Mouse (Mus musculus) neural tube, embryonic 13.5 days (tissue): ENCODE data around the gene Cygb. TPM values are rescaled to one million over a fixed set of nuclear protein-coding genes. Genes with fewer than 3 reads are reported as not detected.

ENCODE experiments used
- ATAC-seq: fragments of 200-750 bp; cut with Nextera tagmentation; 2 replicates; pipeline ENCODE4 v1.8.0; 2017; ENCODE audit warnings: low read depth, mild to moderate bottlenecking, moderate TSS enrichment, moderate library complexity
- H3K27ac ChIP-seq: fragments of 300-500 bp; sonication (generic); replicated peaks from 2 replicates; pipeline ENCODE4 v1.5.1; 2015; ENCODE audit warnings: moderate library complexity, mild to moderate bottlenecking, inconsistent platforms
- H3K27me3 ChIP-seq: fragments of 300-500 bp; sonication (generic); 2 replicates; pipeline ENCODE4 v1.6.1; 2015; ENCODE audit warnings: mild to moderate bottlenecking, inconsistent platforms
- H3K36me3 ChIP-seq: fragments of 300-500 bp; sonication (generic); 2 replicates; pipeline ENCODE4 v1.6.1; 2015; ENCODE audit warnings: mild to moderate bottlenecking, inconsistent platforms
- H3K4me1 ChIP-seq: fragments of 300-500 bp; sonication (generic); replicated peaks from 2 replicates; pipeline ENCODE4 v1.6.1; 2015; ENCODE audit warnings: inconsistent platforms
- H3K4me2 ChIP-seq: fragments of 300-500 bp; sonication (generic); 2 replicates; pipeline ENCODE4 v1.6.1; 2015; ENCODE audit warnings: inconsistent platforms, mild to moderate bottlenecking, moderate library complexity
- H3K4me3 ChIP-seq: fragments of 300-500 bp; sonication (generic); 2 replicates; pipeline ENCODE4 v1.5.1; 2015; ENCODE audit warnings: mild to moderate bottlenecking, inconsistent platforms
- H3K9ac ChIP-seq: fragments of 300-500 bp; sonication (generic); 2 replicates; pipeline ENCODE4 v1.6.1; 2015; ENCODE audit warnings: moderate library complexity, mild to moderate bottlenecking, inconsistent platforms
- H3K9me3 ChIP-seq: fragments of 300-500 bp; sonication (generic); 2 replicates; pipeline ENCODE4 v1.6.1; 2016; ENCODE audit warnings: inconsistent platforms
- WGBS: fragments of 180-500 bp; shearing (Covaris S2); methylation state at CpG from one replicate; pipeline ENCODE4 v1.1.7; 2015; 5-methylcytosine and 5-hydroxymethylcytosine counted together
- polyA plus RNA-seq: library from polyadenylated mRNA; unstranded; fragments of >200 nt; fragmentation: Nextera tagmentation; extraction: Ambion mirVana; gene quantifications from 2 replicates; pipeline ENCODE4 v1.2.1, GENCODE M21; 2015

The Cygb gene
- polyA plus RNA-seq, 1 experiment from 2014 or later, result 17.2 TPM

- Histone ChIP-seq H3K4me1 (peaks cover 57% of the 10 kb centered on the region), H3K36me3 (0 out of 2 replicates have a peak, but pooled peaks cover 8% of the 10 kb centered on the region), H3K27ac (no peak overlapping the region), H3K9ac (no peak overlapping the region), H3K4me3 (no peak overlapping the region), H3K9me3 (no peaks in the 10 kb centered on the region), H3K4me2 (no peak overlapping the region), H3K27me3 (peaks cover 50% of the 10 kb centered on the region)
- WGBS, result 84% methylated on average over 8 of the region's 8 CpGs
- no peak for ATAC-seq
These were observed 3.3 kb downstream of the Cygb start for GRCm38 (mm10) chr11:116650811-116651210.

GRCm38 (mm10) chr11:116649711-116650337, 4.3 kb downstream of the Cygb start:
- H3K4me2 ChIP-seq, result no peak overlapping the region
- no peak overlapping the region for H3K27ac ChIP-seq
- H3K4me1 ChIP-seq, result peaks cover 57% of the 10 kb centered on the region
- WGBS, result 86% methylated on average over 13 of the region's 13 CpGs
- 0 out of 2 replicates have a peak, but pooled peaks cover 8% of the 10 kb centered on the region for H3K36me3 ChIP-seq
- no peak overlapping the region for H3K9ac ChIP-seq
- H3K4me3 ChIP-seq, result no peak overlapping the region
- no peak for ATAC-seq
- H3K27me3 ChIP-seq, result peaks cover 44% of the 10 kb centered on the region
- H3K9me3 ChIP-seq, result no peaks in the 10 kb centered on the region

- Histone ChIP-seq H3K36me3 (0 out of 2 replicates have a peak, but pooled peaks cover 8% of the 10 kb centered on the region), H3K4me1 (peaks cover 57% of the 10 kb centered on the region), H3K4me3 (no peak overlapping the region), H3K4me2 (no peak overlapping the region), H3K9me3 (no peaks in the 10 kb centered on the region), H3K9ac (0 out of 2 replicates have a peak overlapping the region, but pooled peaks have one; percentile 13), H3K27ac (no peak overlapping the region), H3K27me3 (peaks cover 36% of the 10 kb centered on the region)
- 73% methylated on average over 10 of the region's 10 CpGs for WGBS
- no peak for ATAC-seq
These were observed 5.1 kb downstream of the Cygb start for GRCm38 (mm10) chr11:116648976-116649375.

- H3K4me2 ChIP-seq, result no peak overlapping the region
- H3K9ac ChIP-seq, result 0 out of 2 replicates have a peak overlapping the region, but pooled peaks have one; percentile 13
- H3K36me3 ChIP-seq, result 0 out of 2 replicates have a peak, but pooled peaks cover 8% of the 10 kb centered on the region
- H3K4me3 ChIP-seq, result no peak overlapping the region
- peaks cover 58% of the 10 kb centered on the region for H3K4me1 ChIP-seq
- ATAC-seq, result no peak
- peaks cover 36% of the 10 kb centered on the region for H3K27me3 ChIP-seq
- WGBS, result 62% methylated on average over 18 of the region's 18 CpGs
- no peak overlapping the region for H3K27ac ChIP-seq
- no peaks in the 10 kb centered on the region for H3K9me3 ChIP-seq
These were observed 5.7 kb downstream of the Cygb start for GRCm38 (mm10) chr11:116648213-116648921.

- peaks cover 55% of the 10 kb centered on the region for H3K4me1 ChIP-seq
- ATAC-seq, result no peak
- no peak overlapping the region for H3K27ac ChIP-seq
- H3K4me3 ChIP-seq, result no peak overlapping the region
- 66% methylated on average over 11 of the region's 11 CpGs for WGBS
- 0 out of 2 replicates have a peak, but pooled peaks cover 8% of the 10 kb centered on the region for H3K36me3 ChIP-seq
- no peaks in the 10 kb centered on the region for H3K9me3 ChIP-seq
- peaks cover 30% of the 10 kb centered on the region for H3K27me3 ChIP-seq
- H3K4me2 ChIP-seq, result no peak overlapping the region
- peak overlapping the region; percentile 34; the same call in 1 of the 2 replicates for H3K9ac ChIP-seq
These were observed 6.6 kb downstream of the Cygb start for GRCm38 (mm10) chr11:116647340-116647991.

- Histone ChIP-seq H3K4me2 (no peak overlapping the region), H3K27ac (no peak overlapping the region), H3K36me3 (0 out of 2 replicates have a peak, but pooled peaks cover 8% of the 10 kb centered on the region), H3K4me1 (peaks cover 48% of the 10 kb centered on the region), H3K9me3 (no peaks in the 10 kb centered on the region), H3K27me3 (peaks cover 23% of the 10 kb centered on the region), H3K4me3 (no peak overlapping the region), H3K9ac (no peak overlapping the region; the same call in 1 of the 2 replicates)
- no peak for ATAC-seq
- 88% methylated on average over 7 of the region's 7 CpGs for WGBS
These were observed 7.3 kb downstream of the Cygb start for GRCm38 (mm10) chr11:116646771-116647170.

GRCm38 (mm10) chr11:116646136-116646535, 8.0 kb downstream of the Cygb start:
- Histone ChIP-seq H3K4me1 (peaks cover 42% of the 10 kb centered on the region), H3K4me2 (no peak overlapping the region), H3K36me3 (0 out of 2 replicates have a peak, but pooled peaks cover 8% of the 10 kb centered on the region), H3K9me3 (no peaks in the 10 kb centered on the region), H3K9ac (no peak overlapping the region), H3K27me3 (peaks cover 16% of the 10 kb centered on the region; the same call in 1 of the 2 replicates), H3K27ac (no peak overlapping the region), H3K4me3 (no peak overlapping the region)
- no peak for ATAC-seq
- WGBS, result 73% methylated on average over 11 of the region's 11 CpGs

GRCm38 (mm10) chr11:116645446-116646110, 8.5 kb downstream of the Cygb start:
- 56% methylated on average over 8 of the region's 8 CpGs for WGBS
- Histone ChIP-seq H3K4me1 (peaks cover 38% of the 10 kb centered on the region), H3K9me3 (no peaks in the 10 kb centered on the region), H3K4me2 (no peak overlapping the region), H3K27me3 (peaks cover 12% of the 10 kb centered on the region; the same call in 1 of the 2 replicates), H3K27ac (no peak overlapping the region), H3K36me3 (0 out of 2 replicates have a peak, but pooled peaks cover 8% of the 10 kb centered on the region), H3K9ac (no peak overlapping the region; the same call in 1 of the 2 replicates), H3K4me3 (no peak overlapping the region)
- no peak for ATAC-seq

- Histone ChIP-seq H3K4me3 (no peak overlapping the region), H3K27me3 (0 out of 2 replicates have a peak, but pooled peaks cover 7% of the 10 kb centered on the region), H3K4me2 (peak overlapping the region; percentile 52; the same call in 1 of the 2 replicates), H3K27ac (peak overlapping the region; percentile 39), H3K9me3 (no peaks in the 10 kb centered on the region), H3K36me3 (0 out of 2 replicates have a peak, but pooled peaks cover 7% of the 10 kb centered on the region), H3K9ac (peak overlapping the region; percentile 62; the same call in 1 of the 2 replicates), H3K4me1 (peaks cover 38% of the 10 kb centered on the region)
- peak; percentile 6; the same call in 1 of the 2 replicates for ATAC-seq
- WGBS, result 51% methylated on average over 21 of the region's 21 CpGs
These were observed 9.6 kb downstream of the Cygb start for GRCm38 (mm10) chr11:116644225-116645112.

GRCm38 (mm10) chr11:116643579-116644224, 10.4 kb downstream of the Cygb start:
- Histone ChIP-seq H3K4me1 (peaks cover 32% of the 10 kb centered on the region), H3K27ac (peak overlapping the region; percentile 39), H3K4me3 (peak overlapping the region; percentile 23), H3K9ac (peak overlapping the region; percentile 62), H3K36me3 (0 out of 2 replicates have a peak, but pooled peaks cover 2% of the 10 kb centered on the region), H3K9me3 (no peaks in the 10 kb centered on the region), H3K4me2 (peak overlapping the region; percentile 52), H3K27me3 (0 out of 2 replicates have a peak, but pooled peaks cover 6% of the 10 kb centered on the region)
- peak; percentile 28; the same call in 1 of the 2 replicates for ATAC-seq
- WGBS, result 4% methylated on average over 19 of the region's 19 CpGs
